Mouse (Mus musculus) liver, embryonic 18 days (tissue): Measurements from ENCODE around the gene 4931422A03Rik. TPM values are rescaled to one million over a fixed set of nuclear protein-coding genes. Genes with fewer than 3 reads are reported as not detected.

Source experiments
- polyA plus RNA-seq: library from polyadenylated mRNA; depleted of rRNA; stranded (reverse); fragments of >200 nt; gene quantifications from 2 replicates; pipeline ENCODE4 v1.2.3, GENCODE M21; 2012; rRNA removed

Gene 4931422A03Rik
- polyA plus RNA-seq: 0.16 TPM in 1 of 2 replicates, not detected in the other

GRCm38 (mm10) chr2:104028139-104028723 lies at the start of gene 4931422A03Rik:
TSS of gene 4931422A03Rik (minus strand) at chr2:104028361.

DNA sequence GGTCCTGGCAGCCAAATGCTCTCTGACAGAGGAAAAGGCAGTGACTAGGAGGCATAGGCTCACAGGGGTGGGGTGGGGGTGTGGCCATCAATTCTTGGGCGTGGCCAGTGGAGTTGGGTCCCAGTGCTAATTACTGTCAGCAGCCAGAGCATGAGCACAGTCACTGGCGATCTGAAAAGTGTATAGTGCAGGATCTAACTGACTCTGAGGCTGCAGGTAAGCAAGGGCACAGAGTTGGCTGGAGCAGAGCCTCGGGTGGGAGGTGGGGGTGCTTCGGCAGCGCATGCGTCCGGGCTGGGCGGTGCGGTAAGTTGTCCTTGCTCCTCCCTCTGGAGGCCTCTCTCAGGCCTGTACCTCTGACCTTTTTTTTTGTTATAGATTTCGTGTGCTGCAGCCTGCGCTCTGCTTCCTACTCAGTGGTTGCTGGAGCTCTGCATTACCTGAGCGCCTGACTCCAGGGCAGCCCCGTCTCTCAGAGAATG lies 41.6 kb upstream of the 4931422A03Rik start, which contains the start of gene Cd59b:
Gene Cd59b, plus strand, starts transcription at position 146 of the 482 bp plus-strand sequence.

DNA sequence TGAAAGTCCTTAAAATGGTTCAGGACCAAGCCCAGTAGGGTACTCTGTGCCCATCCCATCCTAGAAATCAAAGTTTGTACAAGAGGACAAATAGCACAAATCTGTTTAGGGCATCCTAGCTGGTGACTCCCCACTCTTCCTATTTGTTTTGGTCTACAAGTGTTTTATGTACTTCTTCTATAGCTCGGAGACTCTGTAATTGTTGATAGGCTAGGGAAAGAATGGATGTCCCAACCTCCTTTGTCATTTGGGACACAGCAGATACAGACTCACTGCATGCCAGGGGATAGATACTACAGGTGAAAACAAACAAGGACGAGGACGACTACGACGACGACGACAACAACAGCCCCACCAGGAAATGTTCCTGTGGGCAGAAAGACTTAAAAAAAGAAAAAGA lies 40.3 kb upstream of the 4931422A03Rik start, which contains the start of gene Gm10799:
Gene Gm10799, minus strand, starts transcription at position 101 of the 400 bp plus-strand sequence.

DNA sequence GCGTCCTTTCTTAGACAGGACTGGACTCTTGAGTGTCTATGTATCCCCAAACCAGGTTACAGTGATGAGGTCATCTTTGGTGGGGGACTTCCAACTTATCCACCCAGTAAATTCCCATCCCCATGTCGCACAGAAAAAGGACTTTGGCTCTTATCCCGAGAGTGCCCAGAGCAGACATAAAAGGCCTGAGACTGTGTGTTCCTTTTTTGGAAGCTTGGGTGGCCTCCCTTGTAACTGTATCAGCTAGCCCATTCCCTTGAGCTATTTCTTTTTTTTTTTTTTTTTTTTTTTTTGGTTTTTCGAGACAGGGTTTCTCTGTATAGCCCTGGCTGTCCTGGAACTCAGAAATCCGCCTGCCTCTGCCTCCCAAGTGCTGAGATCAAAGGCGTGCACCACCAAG lies 37.4 kb upstream of the 4931422A03Rik start, which contains the start of gene Gm10912:
Gene Gm10912, plus strand, starts transcription at position 301 of the 400 bp plus-strand sequence.

DNA sequence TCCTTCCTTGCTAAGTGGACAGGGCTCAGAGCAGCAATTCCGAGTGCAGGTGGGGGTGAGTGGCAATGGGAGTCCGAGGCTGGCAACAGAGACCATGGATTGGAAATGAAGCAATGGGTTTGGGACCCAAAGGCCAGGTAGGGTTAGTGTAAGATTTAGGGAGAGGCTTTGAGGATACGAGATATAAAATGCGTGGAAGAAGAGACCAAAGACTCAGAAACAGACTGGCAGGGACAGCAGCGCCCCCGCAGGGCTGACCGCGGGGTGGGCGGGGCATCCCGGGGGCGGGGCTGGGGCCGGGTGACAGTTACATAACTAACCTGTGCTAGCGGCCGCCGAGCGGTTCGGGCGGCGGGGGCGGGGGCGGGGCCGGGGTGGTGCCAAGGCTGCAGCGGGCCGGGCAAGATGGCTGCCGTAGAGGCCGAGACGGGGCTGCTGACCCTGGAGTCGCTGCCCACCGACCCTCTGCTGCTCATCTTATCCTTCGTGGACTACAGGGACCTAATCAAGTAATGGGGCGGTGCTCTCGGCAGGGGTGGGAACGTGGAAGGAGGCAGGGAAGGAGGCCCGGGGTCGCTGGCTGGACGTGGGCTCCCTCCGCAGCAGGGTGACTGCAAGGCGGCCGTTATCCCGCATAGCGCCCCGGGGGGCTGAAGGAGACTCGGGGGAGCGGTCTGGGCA lies 563 bp downstream of the 4931422A03Rik start, which contains the start of gene Fbxo3:
Gene Fbxo3, plus strand, starts transcription at position 264 of the 681 bp plus-strand sequence.

GRCm38 (mm10) chr2:103957649-103958546 lies 70.3 kb downstream of the 4931422A03Rik start, which contains the start of gene Lmo2:
TSS of gene Lmo2 (plus strand) at chr2:103957986.

Other genes with a start within 250 kb of the 4931422A03Rik start
- 63.6 and 66.8 TPM in 2 replicates for gene Caprin1, start 230.7 kb downstream of the 4931422A03Rik start, polyA plus RNA-seq
- 72.3 and 76.6 TPM in 2 replicates for gene Lmo2, start 70.4 kb downstream of the 4931422A03Rik start, polyA plus RNA-seq
- gene Fbxo3, start 640 bp downstream of the 4931422A03Rik start, polyA plus RNA-seq: 29.6 and 30.0 TPM in 2 replicates
- gene Gm10912, start 37.5 kb upstream of the 4931422A03Rik start, polyA plus RNA-seq: 0.04 and 0.07 TPM in 2 replicates
- gene Gm10799, start 40.2 kb upstream of the 4931422A03Rik start, polyA plus RNA-seq: not detected in 2 replicates
- gene Cd59b, start 41.5 kb upstream of the 4931422A03Rik start, polyA plus RNA-seq: 4.6 and 4.7 TPM in 2 replicates
- 39.7 and 40.0 TPM in 2 replicates for gene Cd59a, start 67.4 kb upstream of the 4931422A03Rik start, polyA plus RNA-seq
- 0.08 and 0.11 TPM in 2 replicates for gene A930018P22Rik, start 94.4 kb upstream of the 4931422A03Rik start, polyA plus RNA-seq